Mouse (Mus musculus): ENCODE measurements around the gene Mesd. TPM values are rescaled to one million over a fixed set of nuclear protein-coding genes. Genes with fewer than 3 reads are reported as not detected.

Gene Mesd
- polyA plus RNA-seq (2014; fragmentation: Nextera tagmentation; extraction: Ambion mirVana): 93.7 and 94.3 TPM in 2 replicates

DNA sequence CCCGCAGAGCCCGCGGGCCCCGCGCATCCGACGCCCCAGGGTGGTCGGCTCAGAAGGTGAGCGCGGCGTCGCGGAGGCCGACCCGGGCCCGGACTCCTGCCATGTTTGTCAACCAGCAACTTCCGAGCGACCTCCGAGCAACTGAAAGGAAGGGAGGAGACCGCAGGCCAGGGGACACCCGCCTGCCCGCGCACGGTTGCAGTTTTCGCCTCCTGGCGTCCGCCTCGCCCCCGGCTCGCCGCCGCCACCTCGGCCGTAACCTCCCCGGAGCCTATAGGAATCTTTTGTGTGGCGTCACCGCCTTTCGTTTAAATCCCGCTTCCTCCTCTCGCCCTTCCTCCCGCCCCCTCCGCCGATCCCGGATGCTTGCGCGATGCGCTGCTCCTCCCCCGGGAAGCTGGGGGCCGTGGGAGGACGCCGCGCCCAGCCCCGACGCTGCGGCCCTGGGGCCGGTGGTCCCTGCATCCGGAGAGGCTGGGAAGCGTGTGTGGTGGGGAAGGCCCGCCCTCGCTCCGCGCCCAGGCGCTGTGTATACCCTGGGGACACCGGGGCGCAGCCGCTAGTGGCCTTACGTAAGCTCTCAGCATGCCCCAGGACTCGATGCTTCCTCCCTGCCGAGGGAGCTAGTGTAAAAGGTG lies at the start of gene Mesd, which contains the start of gene Tlnrd1:
Mesd (plus strand) TSS at position 446 of the 638 bp plus-strand sequence.
Tlnrd1 (minus strand) TSS at position 285 of the 638 bp plus-strand sequence.
- peaks cover 7% of the 10 kb centered on the region; the same call in 1 of the 2 replicates for H3K36me3 ChIP-seq (ENCODE audit: control insufficient read depth, insufficient read depth, low read length)
- no peaks in the 10 kb centered on the region for H3K27me3 ChIP-seq (ENCODE audit: control insufficient read depth, insufficient read depth, low read length)
- H3K9me3 ChIP-seq (ENCODE audit: control insufficient read depth, low read depth, low read length): no peaks in the 10 kb centered on the region
- whole genome bisulfite sequencing: under 1% methylated on average over 69 of the region's 69 CpGs
- peak within 1 kb of the TSS; percentile 88 for H3K4me2 ChIP-seq (replicated peaks; ENCODE audit: low read depth, low read length)
- H3K4me1 ChIP-seq (ENCODE audit: control insufficient read depth, insufficient read depth, low read length): peaks cover 35% of the 10 kb centered on the region
- ATAC-seq (ENCODE audit: insufficient number of reproducible peaks, insufficient read depth, low FRiP score, low read depth): peak; percentile 79
- peak within 1 kb of the TSS; percentile 87 for H3K4me3 ChIP-seq (ENCODE audit: low read depth, low read length)
- H3K9ac ChIP-seq (replicated peaks; ENCODE audit: low read depth, low read length): peak within 1 kb of the TSS; percentile 86
- H3K27ac ChIP-seq (ENCODE audit: low read length): peak within 1 kb of the TSS; percentile 99

- WGBS: 74% methylated on average over 5 of the region's 5 CpGs
- no peak overlapping the region for H3K27ac ChIP-seq (ENCODE audit: low read length)
- no peaks in the 10 kb centered on the region for H3K27me3 ChIP-seq (ENCODE audit: control insufficient read depth, insufficient read depth, low read length)
- H3K9ac ChIP-seq (replicated peaks; ENCODE audit: low read depth, low read length): no peak overlapping the region
- ATAC-seq (ENCODE audit: insufficient number of reproducible peaks, insufficient read depth, low FRiP score, low read depth): no peak
- H3K4me1 ChIP-seq (ENCODE audit: control insufficient read depth, insufficient read depth, low read length): peaks cover 5% of the 10 kb centered on the region; the same call in 1 of the 2 replicates
- no peak overlapping the region for H3K4me2 ChIP-seq (replicated peaks; ENCODE audit: low read depth, low read length)
- no peaks in the 10 kb centered on the region for H3K9me3 ChIP-seq (ENCODE audit: control insufficient read depth, low read depth, low read length)
- no peak overlapping the region for H3K4me3 ChIP-seq (ENCODE audit: low read depth, low read length)
- H3K36me3 ChIP-seq (ENCODE audit: control insufficient read depth, insufficient read depth, low read length): no peaks in the 10 kb centered on the region
These were observed 45.6 kb upstream of the Mesd start for GRCm38 (mm10) chr7:83838525-83839224.

- no peak for ATAC-seq (ENCODE audit: insufficient number of reproducible peaks, insufficient read depth, low FRiP score, low read depth)
- 75% methylated on average over 2 of the region's 2 CpGs for WGBS
- no peak overlapping the region for H3K4me3 ChIP-seq (ENCODE audit: low read depth, low read length)
- no peak overlapping the region for H3K4me2 ChIP-seq (replicated peaks; ENCODE audit: low read depth, low read length)
- no peaks in the 10 kb centered on the region for H3K36me3 ChIP-seq (ENCODE audit: control insufficient read depth, insufficient read depth, low read length)
- H3K9ac ChIP-seq (replicated peaks; ENCODE audit: low read depth, low read length): no peak overlapping the region
- H3K4me1 ChIP-seq (ENCODE audit: control insufficient read depth, insufficient read depth, low read length): no peaks in the 10 kb centered on the region
- H3K9me3 ChIP-seq (ENCODE audit: control insufficient read depth, low read depth, low read length): no peaks in the 10 kb centered on the region
- no peaks in the 10 kb centered on the region for H3K27me3 ChIP-seq (ENCODE audit: control insufficient read depth, insufficient read depth, low read length)
- no peak overlapping the region for H3K27ac ChIP-seq (ENCODE audit: low read length)
These were observed 44.2 kb upstream of the Mesd start for GRCm38 (mm10) chr7:83840076-83840475.

DNA sequence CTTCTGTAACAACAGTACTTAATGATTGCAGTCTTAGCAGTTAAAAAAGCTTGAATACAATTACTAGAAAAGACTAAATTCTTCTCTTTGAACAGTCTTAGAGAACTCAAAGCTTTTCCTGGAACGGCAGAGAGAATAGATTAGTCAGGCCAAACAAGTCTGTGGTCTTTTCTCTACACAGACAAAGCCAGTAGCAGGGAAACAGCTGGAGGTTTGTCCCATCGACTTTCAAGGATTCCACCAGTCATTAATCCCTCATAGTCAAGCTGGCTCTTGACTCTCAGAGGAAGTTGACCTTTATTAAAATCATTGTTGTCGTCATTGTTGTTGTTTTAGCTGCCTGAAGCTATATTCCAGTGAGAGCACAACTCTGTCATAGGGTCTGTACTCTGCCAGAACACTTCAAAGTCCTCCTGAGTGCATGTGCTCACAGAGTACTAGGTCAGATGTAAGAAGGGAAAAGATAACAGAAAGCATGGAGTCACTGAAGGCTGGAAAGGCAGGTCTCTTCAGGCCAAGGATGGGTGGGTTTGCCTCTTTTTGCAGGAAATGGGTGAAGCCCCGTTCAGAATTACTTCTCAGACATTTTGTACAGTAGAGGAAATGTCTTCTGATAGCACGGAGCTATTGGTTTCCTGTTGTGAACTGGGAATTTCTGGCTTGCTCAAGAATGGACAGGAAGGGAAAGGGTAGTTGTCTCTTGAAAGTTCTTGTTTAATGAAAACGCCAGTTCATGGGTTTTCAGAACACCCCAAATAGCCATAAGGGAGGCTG lies 41.6 kb upstream of the Mesd start:
- H3K27me3 ChIP-seq (ENCODE audit: control insufficient read depth, insufficient read depth, low read length): no peaks in the 10 kb centered on the region
- H3K4me2 ChIP-seq (replicated peaks; ENCODE audit: low read depth, low read length): no peak overlapping the region
- H3K4me3 ChIP-seq (ENCODE audit: low read depth, low read length): no peak overlapping the region
- H3K36me3 ChIP-seq (ENCODE audit: control insufficient read depth, insufficient read depth, low read length): no peaks in the 10 kb centered on the region
- H3K9ac ChIP-seq (replicated peaks; ENCODE audit: low read depth, low read length): no peak overlapping the region
- peaks cover 9% of the 10 kb centered on the region; the same call in 1 of the 2 replicates for H3K4me1 ChIP-seq (ENCODE audit: control insufficient read depth, insufficient read depth, low read length)
- 56% methylated on average over 6 of the region's 6 CpGs for WGBS
- ATAC-seq (ENCODE audit: insufficient number of reproducible peaks, insufficient read depth, low FRiP score, low read depth): no peak
- H3K27ac ChIP-seq (ENCODE audit: low read length): peak overlapping the region; percentile 22; the same call in 1 of the 2 replicates
- H3K9me3 ChIP-seq (ENCODE audit: control insufficient read depth, low read depth, low read length): no peaks in the 10 kb centered on the region

DNA sequence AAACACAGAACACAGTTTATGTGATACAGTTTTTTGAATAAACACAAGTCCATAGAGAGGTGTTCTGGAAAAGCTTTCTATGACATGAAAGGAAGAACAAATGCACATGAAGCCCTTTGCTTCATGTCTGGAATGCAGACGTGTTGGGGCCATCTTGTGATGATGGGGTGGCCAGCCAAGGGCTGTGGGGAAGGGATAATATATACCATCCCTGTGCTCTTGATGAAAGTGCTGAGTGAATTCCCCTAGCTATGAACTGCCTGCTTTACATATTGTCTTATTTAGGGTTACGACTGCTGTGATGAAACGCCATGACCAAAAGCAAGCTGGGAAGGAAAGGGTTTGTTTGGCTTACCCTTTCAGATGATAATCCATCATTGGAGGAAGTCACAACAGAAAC lies 39.5 kb upstream of the Mesd start:
- Histone ChIP-seq H3K4me3 (ENCODE audit: low read depth, low read length) (no peak overlapping the region), H3K4me1 (ENCODE audit: control insufficient read depth, insufficient read depth, low read length) (peaks cover 15% of the 10 kb centered on the region; the same call in 1 of the 2 replicates), H3K36me3 (ENCODE audit: control insufficient read depth, insufficient read depth, low read length) (no peaks in the 10 kb centered on the region), H3K27ac (ENCODE audit: low read length) (0 out of 2 replicates have a peak overlapping the region, but pooled peaks have one; percentile 7), H3K9ac (replicated peaks; ENCODE audit: low read depth, low read length) (no peak overlapping the region), H3K27me3 (ENCODE audit: control insufficient read depth, insufficient read depth, low read length) (no peaks in the 10 kb centered on the region), H3K9me3 (ENCODE audit: control insufficient read depth, low read depth, low read length) (no peaks in the 10 kb centered on the region), H3K4me2 (replicated peaks; ENCODE audit: low read depth, low read length) (no peak overlapping the region)
- WGBS: 45% methylated on average over 3 of the region's 3 CpGs
- no peak for ATAC-seq (ENCODE audit: insufficient number of reproducible peaks, insufficient read depth, low FRiP score, low read depth)

DNA sequence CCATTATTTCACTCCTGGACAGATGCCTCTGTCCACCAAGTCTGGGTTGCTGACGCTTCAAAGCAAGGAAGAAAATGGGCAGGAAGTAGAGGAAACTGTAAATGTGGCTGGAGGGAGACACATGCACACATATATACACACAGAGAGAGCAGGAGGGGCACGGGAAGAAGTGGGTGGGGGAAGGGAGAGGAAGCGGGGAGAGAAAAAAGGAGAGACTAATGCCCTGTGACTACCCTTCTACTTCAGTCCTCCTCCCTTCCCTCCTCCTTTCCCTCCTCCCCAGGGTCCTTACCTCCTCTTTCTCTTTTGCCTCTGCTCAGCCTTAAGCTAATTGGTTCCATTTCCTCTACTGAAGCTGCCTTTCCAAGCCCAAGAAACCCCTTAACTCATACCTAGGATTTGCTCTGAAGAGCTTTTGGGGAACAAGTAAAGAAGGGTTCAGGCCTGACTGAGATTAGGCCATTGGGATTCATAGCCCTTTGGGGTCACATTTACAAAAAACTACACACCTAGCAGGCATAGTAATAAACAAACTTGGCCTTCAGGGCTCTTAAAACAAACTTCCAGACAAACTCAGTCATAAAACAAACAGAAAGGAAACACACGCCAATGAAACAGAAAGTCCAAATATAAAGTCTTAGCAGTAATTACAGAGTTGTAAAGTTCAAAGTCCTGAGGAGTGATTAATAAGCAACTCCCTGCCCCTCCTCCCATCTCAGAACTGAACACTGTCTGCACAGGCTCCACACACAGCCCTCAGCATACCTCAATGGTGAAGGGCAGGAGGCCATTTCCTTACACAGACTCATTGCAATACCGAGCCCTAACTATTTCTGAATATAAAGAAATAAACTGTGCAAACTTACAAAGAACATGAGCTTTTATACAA lies 36.8 kb upstream of the Mesd start:
- no peak overlapping the region for H3K9ac ChIP-seq (replicated peaks; ENCODE audit: low read depth, low read length)
- peak overlapping the region; percentile 53 for H3K27ac ChIP-seq (ENCODE audit: low read length)
- no peaks in the 10 kb centered on the region for H3K9me3 ChIP-seq (ENCODE audit: control insufficient read depth, low read depth, low read length)
- H3K36me3 ChIP-seq (ENCODE audit: control insufficient read depth, insufficient read depth, low read length): no peaks in the 10 kb centered on the region
- H3K4me2 ChIP-seq (replicated peaks; ENCODE audit: low read depth, low read length): no peak overlapping the region
- ATAC-seq (ENCODE audit: insufficient number of reproducible peaks, insufficient read depth, low FRiP score, low read depth): peak; percentile 81; the same call in 1 of the 2 replicates
- no peak overlapping the region for H3K4me3 ChIP-seq (ENCODE audit: low read depth, low read length)
- 13% methylated on average over 5 of the region's 5 CpGs for WGBS
- H3K4me1 ChIP-seq (ENCODE audit: control insufficient read depth, insufficient read depth, low read length): peaks cover 20% of the 10 kb centered on the region
- H3K27me3 ChIP-seq (ENCODE audit: control insufficient read depth, insufficient read depth, low read length): no peaks in the 10 kb centered on the region

DNA sequence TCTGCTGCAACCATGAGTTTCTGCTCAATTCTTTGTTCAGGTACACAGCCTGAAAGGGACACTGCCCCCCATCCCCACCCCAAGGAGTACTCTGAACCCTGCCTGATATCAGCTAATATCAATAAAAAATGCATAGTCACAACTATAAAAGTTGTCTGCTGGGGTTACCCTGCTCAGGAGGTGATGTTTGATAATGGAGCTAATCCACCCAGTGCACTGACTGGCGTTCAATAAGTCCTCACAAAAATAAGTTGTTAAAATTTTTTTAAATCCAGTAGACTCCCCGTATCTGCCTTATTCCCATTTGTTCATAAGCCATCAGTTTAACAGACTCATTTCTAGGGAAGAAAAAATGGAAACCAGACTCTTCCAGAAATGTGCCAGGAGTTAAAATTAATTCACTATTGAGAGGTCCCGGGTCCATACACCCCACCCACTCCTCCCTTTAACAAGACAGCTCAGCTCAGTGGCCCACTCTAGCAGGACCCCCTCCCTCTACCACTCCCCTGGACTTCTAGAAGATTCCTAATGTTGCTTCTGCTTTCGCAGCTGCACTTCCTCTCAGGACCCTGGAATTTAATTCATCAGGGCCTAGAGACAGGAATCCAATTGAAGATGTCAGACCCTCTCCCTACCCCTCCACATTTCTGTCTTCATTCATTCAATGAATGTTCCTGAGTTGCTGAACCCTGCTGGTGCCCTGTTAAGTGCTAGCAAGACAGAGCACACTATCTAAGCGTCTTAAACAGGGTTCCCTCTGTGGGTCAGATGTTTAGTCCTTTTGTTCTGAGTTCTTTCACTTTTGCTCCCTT lies 32.5 kb upstream of the Mesd start:
- Histone ChIP-seq H3K9ac (replicated peaks; ENCODE audit: low read depth, low read length) (no peak overlapping the region), H3K27ac (ENCODE audit: low read length) (no peak overlapping the region; the same call in 1 of the 2 replicates), H3K36me3 (ENCODE audit: control insufficient read depth, insufficient read depth, low read length) (no peaks in the 10 kb centered on the region), H3K27me3 (ENCODE audit: control insufficient read depth, insufficient read depth, low read length) (no peaks in the 10 kb centered on the region), H3K4me3 (ENCODE audit: low read depth, low read length) (no peak overlapping the region), H3K9me3 (ENCODE audit: control insufficient read depth, low read depth, low read length) (no peaks in the 10 kb centered on the region), H3K4me2 (replicated peaks; ENCODE audit: low read depth, low read length) (no peak overlapping the region), H3K4me1 (ENCODE audit: control insufficient read depth, insufficient read depth, low read length) (peaks cover 19% of the 10 kb centered on the region)
- WGBS: 37% methylated on average over 5 of the region's 5 CpGs
- ATAC-seq (ENCODE audit: insufficient number of reproducible peaks, insufficient read depth, low FRiP score, low read depth): peak; percentile 44; the same call in 1 of the 2 replicates

All from stomach, embryonic 14.5 days (tissue).